Mouse (Mus musculus): ENCODE data around the gene Ccnd1.

Gene Ccnd1

GRCm38 (mm10) chr7:144939344-144940002 is at the start of gene Ccnd1:
Ccnd1 (minus strand) TSS chr7:144939925.
- DNase-seq: peak; percentile 91

DNA sequence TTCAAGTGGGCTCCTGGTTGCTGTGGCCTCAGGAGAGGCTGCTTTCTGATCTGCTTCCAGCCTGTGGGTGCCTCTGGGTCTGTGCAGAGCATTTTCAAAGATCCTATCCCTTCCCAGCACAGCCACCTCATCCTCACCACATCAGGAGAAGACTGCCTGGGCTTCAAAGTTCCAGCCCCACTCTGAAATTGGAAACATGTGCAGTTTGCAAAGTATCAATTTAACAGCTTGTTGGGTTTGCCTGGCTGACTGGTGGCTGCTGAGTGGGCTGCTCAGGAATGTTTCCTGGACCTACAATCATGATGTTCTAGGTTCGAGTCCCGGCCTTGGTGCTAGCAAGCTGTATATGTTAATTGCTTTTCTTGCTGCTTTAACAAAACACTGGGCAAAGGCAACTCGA is 49.1 kb upstream of the Ccnd1 start:
- peak; percentile 12 for DNase-seq

DNA sequence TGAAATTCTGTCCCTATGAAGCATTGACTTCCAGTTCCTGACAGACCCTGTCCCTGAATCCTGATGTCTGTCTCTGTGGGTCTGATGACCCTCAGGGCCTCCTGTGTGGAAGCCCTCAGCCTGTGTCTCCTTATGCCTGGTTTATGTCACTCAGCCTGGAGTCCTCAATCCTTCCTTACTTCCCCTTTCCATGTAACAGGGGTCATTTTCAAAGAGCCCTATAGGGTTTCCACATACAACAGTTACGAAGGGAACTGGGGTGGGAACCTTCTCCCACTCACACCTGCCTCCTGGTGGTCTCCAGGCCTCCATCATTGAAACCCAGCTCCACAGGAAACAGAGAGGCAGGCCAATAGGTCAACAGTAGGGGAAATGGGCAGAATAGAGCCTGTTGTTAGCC is 45.4 kb upstream of the Ccnd1 start:
- DNase-seq: no peak

DNA sequence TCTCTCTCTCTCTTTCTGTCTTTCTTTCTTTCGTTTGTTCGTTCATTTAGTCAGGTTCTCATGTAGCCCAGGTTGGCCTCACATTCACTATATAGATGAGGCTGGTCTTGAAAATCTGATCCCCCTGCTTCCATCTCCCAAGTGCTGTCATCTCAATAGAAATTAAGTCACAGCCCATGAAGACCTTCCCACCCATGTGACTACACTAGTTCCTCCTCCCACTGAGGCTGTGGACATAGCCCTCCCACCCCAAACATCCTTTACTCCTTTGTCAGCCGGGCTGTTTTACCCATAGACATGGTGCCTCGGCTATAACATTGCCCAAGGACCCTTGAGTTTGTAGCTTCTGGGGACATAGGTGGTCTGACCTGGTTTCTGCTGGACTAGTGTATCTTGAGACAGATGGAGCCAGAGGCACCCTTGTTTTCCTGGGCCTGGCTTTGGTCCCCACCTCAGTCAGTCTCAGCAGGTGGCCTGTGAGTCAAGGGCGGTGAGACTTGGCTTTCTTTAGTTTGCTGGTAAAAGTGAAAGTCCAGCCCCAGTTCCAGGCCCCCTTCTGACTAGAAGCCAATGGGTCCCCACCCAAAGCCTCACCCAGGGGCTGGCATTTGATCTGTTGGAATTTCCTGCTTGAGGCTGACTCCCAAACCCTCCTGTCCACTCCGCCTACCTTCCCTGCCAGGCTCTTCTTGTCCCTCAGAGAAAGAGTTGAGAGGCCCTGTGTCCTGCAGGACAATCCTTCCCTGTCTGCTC is 42.8 kb upstream of the Ccnd1 start:
- DNase-seq: no peak

DNA sequence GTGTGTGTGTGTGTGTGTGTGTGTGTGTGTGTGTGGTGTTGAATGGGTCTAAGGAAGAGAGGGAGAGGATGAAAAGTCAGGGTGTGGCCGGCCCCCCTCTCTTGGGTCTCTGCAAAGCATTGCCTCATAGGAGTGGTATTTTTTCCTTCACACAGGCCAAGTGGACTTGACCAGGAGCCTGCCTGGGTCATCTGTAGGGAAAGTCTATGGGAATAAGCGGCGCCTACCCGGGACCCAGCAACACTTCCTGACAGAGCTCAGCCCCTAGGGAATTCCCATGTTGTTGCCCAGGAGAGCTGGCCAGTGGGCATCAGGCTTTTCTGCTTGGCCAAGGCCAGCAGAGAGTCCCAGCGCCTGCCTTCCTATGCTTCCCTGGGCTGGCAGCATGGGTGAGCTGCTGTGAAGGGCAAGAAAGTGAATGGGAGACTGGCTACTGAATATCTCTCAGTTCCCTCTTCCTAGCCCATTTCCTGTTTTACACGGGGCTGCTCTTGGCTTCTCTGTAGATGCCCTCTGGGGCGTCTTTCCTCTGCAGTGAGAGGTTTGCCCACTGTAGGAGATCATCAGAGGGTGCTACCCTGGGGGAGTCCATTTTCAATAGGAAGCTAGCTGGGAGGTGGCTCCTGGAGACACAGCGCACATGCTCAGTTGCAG is 41.8 kb upstream of the Ccnd1 start:
- no peak for DNase-seq

GRCm38 (mm10) chr7:144979814-144980213 is 40.1 kb upstream of the Ccnd1 start:
- DNase-seq: no peak

GRCm38 (mm10) chr7:144977121-144977520 is 37.4 kb upstream of the Ccnd1 start:
- no peak for DNase-seq

GRCm38 (mm10) chr7:144973461-144973860 is 33.7 kb upstream of the Ccnd1 start:
- DNase-seq: no peak

GRCm38 (mm10) chr7:144971769-144972168 is 32.0 kb upstream of the Ccnd1 start:
- DNase-seq: no peak

DNA sequence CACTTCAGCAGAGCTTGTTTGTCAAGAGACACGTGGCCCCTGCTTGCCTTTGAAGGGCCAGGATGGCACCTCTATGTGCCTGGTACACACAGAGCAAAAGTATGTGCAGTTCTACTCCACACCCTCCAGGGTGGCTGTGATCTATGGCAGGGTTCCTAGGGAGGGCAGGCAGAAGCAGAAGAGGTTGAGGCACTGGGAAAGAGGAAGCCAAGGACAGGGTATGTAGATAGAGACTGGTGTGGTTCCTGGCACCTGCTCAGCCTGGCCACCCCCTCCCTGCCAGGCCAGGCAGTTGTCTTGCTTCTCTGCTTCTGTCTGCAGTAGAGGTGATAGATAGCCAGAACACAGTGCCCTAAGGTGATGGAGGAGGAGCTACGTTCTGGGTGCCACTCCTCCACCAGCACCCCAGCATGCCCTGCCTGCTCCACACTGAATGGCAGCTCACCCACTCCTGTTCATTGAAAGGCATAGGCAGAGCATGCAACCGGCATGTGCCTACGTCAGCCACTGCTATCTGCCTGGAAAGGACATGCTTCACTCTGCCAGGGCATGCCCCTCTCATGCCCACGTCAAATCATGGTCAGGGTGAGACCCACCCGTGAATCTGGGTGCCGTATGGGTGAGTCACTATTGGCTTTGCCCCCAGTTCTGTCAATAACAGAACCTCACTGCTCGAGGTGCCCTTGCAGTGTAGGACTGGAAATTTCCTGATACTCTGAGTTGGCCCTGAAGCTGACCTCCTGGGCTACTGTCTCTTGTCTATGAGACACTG is 31.5 kb upstream of the Ccnd1 start:
- DNase-seq: no peak

GRCm38 (mm10) chr7:144965893-144966292 is 26.2 kb upstream of the Ccnd1 start:
- DNase-seq: no peak

DNA sequence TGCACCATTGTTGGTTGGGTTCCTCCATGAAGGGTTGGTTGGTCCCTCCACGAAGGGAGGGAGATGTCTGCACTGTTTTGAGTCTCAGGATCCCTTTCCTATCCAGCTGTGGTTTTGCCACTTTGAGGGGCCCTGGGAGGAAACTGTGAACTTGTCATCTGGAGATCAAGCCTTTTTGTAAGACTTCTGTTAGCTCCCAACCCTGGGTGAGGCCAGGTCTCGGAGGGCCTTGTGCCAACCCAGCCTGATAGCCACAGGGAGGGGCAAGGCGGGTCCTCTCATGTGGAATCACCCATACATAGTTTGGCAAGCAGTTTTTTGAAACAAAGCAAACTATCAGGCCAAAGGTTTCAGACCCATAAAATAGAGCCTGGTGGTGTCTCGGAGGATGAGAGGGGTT is 24.6 kb upstream of the Ccnd1 start:
- no peak for DNase-seq

DNA sequence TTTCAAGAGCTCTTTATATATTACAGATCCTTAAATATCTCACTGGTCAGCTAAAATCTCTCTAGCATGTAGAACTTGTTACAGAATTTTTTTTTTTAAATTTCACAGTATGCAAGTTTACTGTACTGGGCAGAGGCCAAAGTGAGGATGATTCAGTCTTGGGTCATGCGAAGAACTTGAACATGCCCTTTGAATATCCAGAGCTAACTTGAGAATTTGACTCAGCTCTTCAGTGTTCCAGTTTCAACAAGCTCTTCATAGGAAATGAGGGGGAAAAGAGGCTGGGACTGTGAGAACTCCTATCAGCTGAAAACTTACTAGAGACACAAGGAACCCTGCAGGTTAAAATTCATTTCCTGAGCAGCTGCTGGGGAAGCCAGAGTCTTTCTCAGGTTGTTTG is 24.2 kb upstream of the Ccnd1 start:
- DNase-seq: no peak

DNA sequence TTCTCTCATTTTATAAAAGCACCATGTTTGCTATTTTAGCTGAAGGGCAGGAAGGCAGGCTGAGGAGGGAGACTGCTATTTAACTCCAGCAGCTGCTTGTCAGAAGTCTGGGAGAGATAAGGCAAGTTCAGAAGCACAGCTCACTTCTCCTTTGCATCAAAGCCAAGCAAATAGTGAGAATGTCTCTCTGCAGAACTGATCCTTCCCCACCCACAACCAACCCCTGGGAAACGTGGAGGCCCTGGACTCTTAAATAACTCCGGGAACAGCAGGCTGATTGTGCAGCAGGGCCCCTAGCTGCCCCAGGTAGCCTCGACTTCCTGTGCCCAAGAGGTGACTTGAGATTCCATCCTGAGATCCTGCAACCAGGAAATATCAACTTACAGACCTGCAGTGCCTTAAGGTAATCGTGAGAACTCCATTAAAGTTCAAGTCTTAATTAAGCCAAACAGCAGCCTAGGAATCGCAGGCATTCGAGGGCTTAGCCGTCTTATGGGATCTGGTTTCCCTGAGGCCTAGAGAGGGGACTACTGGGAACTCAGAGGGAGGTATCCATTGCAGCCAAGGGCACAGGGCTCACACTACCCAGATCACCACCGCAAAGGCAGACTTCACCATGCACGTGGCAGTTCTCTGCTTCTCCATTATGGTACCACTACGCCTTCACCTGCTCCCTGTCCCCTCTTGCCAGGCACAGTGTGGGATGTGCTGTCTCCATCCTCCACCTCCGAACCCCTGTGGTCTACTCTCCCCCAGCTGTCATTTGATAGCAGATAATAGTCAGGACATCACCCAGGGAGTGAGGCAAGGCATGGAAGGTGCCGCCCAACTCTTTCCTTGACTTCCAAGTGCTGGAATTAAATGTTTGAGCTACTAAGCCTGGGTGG is 19.0 kb upstream of the Ccnd1 start:
- peak; percentile 23 for DNase-seq

DNA sequence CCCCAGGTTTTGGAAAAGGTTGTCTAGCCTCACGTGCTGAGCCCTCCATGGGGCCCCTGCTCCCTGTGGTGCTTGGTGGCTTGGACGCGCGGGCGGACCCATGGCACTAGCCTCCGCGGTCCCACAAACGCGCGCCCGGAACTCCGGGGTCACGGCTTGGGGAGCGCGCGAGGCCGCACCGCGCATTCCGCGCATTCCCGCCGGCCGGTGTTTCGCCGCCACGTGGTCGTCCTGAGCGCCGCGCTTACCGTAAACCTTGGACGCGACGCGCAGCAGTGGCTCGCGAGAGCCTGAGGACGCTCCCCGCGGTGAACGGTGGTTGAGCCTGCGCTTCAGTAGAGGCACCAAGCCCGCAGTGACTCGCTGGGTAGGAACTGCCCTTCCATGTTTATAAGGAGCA is 3.5 kb upstream of the Ccnd1 start:
- peak; percentile 96 for DNase-seq

GRCm38 (mm10) chr7:144942744-144943135 is 3.0 kb upstream of the Ccnd1 start:
- DNase-seq: no peak

- peak; percentile 82 for DNase-seq
These were observed 2.5 kb upstream of the Ccnd1 start for GRCm38 (mm10) chr7:144942071-144942743.

DNA sequence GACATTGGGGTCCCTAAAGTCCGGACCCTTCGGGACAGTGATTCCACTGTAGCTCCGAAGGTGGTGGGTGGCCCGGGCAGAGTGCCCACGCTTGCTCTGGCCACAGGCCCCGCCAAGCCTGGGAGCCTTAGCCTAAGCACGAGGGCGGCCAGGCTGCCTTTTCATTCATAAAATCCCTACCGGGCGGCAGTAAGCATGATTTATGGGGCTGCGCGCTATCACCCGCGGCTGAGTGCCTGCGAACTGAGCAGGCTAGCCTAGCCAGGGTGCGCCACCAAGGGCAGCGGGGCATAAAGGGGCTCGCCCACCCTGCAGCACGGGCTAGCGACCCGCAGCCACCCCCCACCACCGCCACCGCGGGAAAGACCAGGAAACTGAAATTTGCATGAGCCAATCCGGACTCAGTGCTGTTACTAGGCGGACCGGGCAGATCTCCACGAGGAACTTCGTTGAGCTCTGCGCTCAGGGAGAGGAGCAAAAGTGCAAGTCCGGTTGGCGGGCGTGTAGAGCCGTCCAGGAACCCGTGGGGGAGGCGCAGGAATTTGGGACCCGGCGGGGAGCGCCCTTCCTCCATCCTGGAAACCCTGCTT is 1.6 kb upstream of the Ccnd1 start:
- peak; percentile 97 for DNase-seq

DNA sequence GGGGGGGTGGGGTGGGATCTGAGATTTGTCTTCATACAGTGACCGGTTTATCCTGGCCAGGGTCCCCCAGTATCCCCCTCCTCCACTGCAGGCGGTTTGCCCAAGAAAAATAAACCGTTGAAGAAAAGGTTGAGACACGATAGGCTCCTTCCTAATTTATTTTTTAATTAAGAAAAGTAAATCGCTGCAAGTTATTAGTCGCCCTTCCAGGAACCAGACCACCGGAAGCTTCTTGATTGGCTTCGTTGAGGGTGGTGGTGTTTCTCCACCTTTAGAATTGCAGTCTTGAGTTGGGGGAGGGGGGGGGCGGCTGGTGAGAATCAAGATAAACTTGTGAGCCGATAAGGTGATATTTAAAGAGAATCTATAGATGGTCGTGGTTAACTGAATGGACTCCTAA is 860 bp upstream of the Ccnd1 start:
- peak; percentile 44 for DNase-seq

DNA sequence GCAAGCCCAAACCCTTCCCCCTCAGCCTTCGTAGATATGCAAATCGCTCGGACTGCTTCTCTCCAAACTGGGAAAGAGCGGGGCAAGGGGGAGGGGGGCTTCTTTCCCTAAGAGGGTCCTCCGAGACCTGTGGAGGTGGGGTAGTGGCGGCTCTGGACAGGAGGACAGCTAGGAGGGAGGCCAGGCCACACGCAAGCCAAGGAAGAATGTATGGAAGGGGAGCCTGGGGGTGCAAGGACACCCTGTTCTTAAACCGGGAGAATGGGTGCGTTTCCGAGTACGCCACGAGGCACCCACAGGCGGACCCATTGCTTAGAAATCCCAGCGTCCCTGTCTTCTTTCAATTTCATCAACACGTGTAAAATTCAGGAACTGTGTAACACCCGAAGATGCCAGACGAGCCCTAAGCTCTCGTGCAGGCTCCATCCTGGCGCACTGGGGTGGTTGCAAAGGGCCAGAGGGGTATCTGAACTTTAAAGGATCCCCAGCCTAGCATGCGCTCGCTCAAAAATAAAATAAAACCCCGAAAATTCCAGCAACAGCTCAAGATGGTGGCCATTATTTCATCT is 362 bp upstream of the Ccnd1 start:
- DNase-seq: no peak
